Mouse (Mus musculus): ENCODE data around the gene Psma3.

Psma3 gene

GRCm38 (mm10) chr12:70974441-70975266 is at the start of gene Psma3:
Gene Psma3 (plus strand): TSS chr12:70974621.
- peak; percentile 87 for DNase-seq (ENCODE audit: low spot score)

DNA sequence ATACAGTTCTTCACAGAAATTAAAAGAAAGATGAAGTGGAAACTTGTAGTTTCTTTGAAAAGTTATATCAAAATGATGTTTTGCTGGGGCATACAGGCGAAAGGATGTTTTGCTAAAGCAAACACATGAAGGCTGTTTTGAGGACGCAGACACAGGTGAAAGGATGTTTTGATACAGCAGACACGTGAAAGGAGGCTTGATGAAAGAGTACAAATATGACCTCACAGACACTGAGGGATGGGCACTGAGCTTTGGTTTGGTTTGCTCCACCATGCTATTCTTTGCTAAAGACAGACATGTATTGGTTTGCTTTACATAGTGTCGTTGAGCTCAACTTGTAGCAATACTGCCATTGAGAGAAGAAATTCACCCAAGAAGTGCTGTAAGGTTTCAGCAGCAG is 44.6 kb upstream of the Psma3 start:
- no peak for DNase-seq (ENCODE audit: low spot score)

DNA sequence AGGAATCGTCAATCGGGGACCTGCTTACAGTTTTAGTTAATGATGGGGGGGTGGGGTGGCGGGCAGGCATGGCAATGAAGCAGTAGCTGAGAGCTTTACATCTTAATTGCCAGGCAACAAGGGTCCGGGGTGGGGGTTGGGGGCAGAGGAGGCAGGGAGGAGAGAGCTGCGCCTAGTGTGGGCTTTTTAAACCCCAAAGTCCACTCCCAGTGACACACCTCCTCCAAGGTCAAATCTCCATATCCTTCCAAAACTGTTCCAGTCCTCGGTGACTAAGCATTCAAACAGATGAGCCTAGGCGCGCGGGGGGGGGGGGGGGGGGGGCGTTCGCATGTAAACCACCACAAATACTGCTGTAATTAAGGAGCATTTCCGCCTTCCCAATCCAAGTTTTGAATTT is 37.3 kb upstream of the Psma3 start:
- DNase-seq (ENCODE audit: low spot score), result peak; percentile 14

GRCm38 (mm10) chr12:70937571-70938384 is 36.6 kb upstream of the Psma3 start, which contains the start of gene Actr10:
Gene Actr10 (plus strand): TSS chr12:70937857.
- DNase-seq (ENCODE audit: low spot score), result peak; percentile 92

DNA sequence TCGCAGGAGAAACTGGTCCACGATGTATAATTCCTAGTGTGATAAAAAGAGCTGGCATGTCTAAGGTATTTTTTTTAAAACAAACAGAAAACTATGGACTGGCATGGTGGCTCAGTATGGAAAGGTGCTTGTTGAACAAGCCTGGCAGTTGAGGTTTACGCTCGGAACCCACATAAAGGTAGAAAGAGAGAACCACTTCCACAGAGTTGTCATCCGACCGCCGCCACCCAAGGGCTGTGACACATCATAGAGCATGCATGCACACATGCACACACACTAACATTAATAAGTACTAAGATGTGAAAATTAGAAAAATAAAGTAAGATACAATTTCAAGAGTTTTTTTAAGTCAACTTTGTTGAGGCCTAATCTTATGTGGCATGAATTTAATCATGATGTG is 33.6 kb upstream of the Psma3 start:
- DNase-seq (ENCODE audit: low spot score), result no peak

DNA sequence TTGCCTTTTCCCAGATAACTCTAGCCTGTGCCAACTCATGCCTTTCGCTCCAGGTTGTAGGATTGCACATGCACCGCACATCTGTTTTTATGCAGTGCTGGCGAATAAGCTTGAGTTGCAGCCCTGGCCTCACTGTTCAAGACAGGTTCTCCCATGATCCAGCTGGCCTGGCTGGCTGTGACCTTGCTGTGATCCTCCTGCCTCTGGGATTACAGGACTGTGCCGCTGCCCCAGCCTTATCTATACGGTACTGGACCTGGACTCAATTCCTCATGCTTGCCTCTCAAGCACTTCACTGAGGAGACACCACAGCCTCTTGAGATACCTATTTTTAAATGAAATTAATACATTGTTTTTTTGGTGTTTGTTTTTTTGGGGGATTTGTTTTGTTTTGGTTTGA is 30.2 kb upstream of the Psma3 start:
- DNase-seq (ENCODE audit: low spot score), result no peak

- no peak for DNase-seq (ENCODE audit: low spot score)
Observed at GRCm38 (mm10) chr12:70946585-70947256, 27.7 kb upstream of the Psma3 start.

DNA sequence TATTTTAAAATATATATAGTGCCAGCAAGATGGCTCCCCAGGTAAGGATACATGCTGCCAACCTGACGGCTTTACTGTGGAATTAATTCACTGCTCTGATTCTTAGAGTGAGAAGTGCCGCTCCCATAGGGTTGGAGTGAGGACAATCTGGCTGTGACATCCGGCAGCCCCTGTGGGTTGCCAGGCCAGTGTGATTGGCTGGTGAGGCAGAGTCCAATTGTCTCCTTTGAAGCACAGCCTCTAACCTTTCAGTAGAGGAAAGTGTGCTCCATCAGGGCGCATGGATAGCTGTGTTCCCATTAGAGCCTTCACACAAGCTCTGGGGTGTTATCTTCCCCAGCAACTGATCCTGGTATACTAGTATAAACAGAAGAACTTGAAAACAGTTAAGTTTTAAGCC is 15.8 kb upstream of the Psma3 start:
- no peak for DNase-seq (ENCODE audit: low spot score)

DNA sequence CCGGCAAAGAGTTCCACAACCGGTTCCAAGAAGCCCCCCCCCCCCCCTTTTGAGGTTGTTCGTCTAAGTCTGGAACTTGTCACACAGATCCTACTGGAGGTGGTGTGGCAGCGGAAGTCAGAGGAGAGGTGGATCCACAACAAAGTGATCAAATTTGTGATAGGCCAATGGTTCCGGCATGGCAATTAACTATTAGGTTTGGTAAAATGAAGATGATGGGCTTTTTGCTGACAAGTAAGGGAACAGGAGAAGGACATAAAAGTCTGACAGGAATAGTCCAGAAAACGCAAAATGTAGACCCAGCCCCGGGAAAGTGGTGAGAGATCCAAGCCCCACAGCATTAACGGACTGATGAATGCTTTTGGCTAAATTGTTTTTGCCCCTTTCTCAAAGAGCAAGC is 6.8 kb upstream of the Psma3 start:
- DNase-seq (ENCODE audit: low spot score), result peak; percentile 5

DNA sequence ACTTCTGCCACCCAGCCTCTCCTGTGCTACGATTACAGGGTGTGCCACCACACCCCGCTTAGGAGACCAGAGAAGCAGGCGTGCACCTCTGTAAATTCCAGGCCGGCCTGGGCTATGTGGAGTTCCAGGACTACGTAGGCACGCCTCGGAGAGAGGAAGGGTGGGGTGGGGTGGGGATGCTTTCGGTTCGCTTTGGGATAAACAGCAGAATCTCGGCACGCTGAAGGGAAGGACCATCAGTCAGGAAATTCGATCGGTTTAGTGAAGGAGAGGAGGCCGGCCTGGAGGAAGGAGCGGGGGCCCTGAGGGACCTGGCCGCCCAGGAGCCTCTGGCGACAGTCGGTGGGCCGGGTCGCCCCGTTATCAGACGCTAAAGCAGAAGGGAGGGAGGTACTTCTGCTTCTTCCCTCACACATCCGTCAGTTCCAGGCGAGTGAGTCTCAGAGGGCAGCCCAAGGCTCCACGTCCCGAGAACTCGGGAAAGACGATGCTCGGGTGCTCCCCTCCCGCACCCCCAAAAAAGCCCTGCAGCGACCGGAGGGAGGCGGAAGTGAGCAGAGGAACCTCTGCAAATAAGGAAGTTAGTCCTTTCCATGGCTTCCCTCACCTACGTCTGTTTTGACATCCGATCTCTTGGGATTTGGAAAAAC is 6.2 kb upstream of the Psma3 start:
- peak; percentile 83 for DNase-seq (ENCODE audit: low spot score)

GRCm38 (mm10) chr12:70968791-70969307 is 5.6 kb upstream of the Psma3 start:
- DNase-seq (ENCODE audit: low spot score), result peak; percentile 78

DNA sequence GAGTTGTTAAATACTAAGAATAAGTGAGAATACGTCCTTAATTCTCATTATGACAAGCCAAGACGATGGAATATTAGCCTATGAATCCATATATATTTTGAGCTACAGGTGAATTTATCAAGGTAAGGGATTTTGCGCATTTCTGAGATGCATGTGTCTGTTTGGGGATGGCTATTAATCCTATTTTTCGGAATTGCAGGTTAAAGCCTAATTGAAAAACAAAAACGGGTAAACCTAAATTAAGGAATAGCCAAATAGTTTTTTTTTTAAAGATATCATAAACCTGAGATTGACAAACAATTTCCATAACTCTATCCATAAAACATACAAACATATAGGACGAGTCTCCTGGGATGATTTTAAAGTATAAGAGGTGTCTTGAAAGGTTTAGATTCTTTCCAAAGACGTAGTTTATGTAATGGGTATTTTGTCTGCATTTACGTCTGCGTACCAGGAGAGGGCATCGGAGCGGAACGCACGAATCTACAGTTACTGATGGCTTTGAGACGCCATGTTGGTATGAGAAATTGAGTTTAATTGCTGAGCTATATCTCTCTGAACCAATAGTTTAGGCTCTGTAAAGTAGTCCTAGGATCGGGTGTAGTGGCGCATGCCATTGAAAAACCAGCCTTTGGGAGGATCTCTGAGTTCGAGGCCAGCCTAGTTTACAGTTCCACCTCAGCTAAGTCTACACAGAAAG is 4.8 kb upstream of the Psma3 start:
- peak; percentile 45 for DNase-seq (ENCODE audit: low spot score)

DNA sequence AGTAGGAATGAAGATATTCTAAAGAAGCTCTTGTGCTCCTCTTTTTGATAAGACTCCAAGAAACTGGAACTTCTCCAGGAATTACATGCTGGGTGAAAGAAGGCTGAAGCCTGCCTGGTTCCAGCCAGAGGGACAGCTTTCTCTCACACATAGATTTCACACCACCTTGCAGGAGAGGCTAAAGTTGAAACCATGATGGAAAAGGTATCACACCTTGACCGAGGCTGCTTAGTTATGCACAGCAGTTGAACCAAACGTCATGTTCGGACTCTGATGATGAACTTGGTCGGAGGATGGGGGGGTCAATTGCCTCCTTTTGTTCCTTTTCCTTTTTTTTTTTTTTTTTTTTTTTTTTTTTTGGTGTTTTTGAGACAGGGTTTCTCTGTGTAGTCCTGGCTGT is 590 bp upstream of the Psma3 start:
- DNase-seq (ENCODE audit: low spot score), result no peak

- no peak for DNase-seq (ENCODE audit: low spot score)
Observed at GRCm38 (mm10) chr12:70975406-70975805, 985 bp downstream of the Psma3 start.

GRCm38 (mm10) chr12:70975891-70976290 is 1.5 kb downstream of the Psma3 start:
- no peak for DNase-seq (ENCODE audit: low spot score)

GRCm38 (mm10) chr12:70978345-70978744 is 3.9 kb downstream of the Psma3 start:
- no peak for DNase-seq (ENCODE audit: low spot score)

GRCm38 (mm10) chr12:70984855-70985550 is 10.6 kb downstream of the Psma3 start:
- DNase-seq (ENCODE audit: low spot score), result no peak

DNA sequence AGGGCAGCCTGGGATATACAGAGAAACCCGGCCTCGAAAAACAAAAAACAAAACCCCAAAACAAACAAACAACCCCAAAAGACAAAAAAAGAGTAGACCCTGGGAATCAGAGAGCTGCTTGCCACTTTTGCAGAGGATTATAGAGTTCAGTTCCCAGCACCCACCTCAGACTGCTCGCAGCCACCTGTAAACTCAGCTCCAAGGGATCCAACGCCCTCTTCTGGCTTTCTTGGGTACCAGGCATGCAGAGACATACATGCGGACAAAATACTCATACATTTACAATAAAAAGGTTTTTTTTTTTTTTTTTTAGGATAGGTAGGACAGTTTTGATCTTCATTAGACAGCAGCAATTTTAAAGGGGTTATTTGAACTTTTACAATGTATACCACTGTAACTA is 22.8 kb downstream of the Psma3 start:
- DNase-seq (ENCODE audit: low spot score), result no peak

- no peak for DNase-seq (ENCODE audit: low spot score)
Observed at GRCm38 (mm10) chr12:70999423-70999903, 25.0 kb downstream of the Psma3 start.

GRCm38 (mm10) chr12:71000344-71000743 is 25.9 kb downstream of the Psma3 start:
- DNase-seq (ENCODE audit: low spot score), result no peak
